Comparison of ENCODE assay signal across 8 mouse cellular contexts in genomic region chr3:61363989-61364660, GRCm38 (mm10). TPM values are rescaled to one million over a fixed set of nuclear protein-coding genes. Genes with fewer than 3 reads are reported as not detected.
DNase-seq lines count a peak whose midpoint lies in the region; ATAC-seq and TF ChIP-seq lines count a peak whose summit lies in the region.

No protein-coding gene starts in this region.

- WGBS in heart, embryonic 14.5 days = 1% methylated on average over 51 of the region's 51 CpGs
- under 1% methylated on average over 50 of the region's 51 CpGs for WGBS in liver, embryonic 11.5 days

- H3K27me3 ChIP-seq in heart, embryonic 14.5 days (ENCODE audit: control insufficient read depth, insufficient read depth, low read length) = no peaks in the 10 kb centered on the region
- H3K27me3 ChIP-seq in liver, embryonic 11.5 days (replicated peaks; ENCODE audit: control insufficient read depth, insufficient read depth, low read length) = no peaks in the 10 kb centered on the region
- no peaks in the 10 kb centered on the region for H3K27me3 ChIP-seq in myocyte (ENCODE audit: control insufficient read depth, insufficient read depth, insufficient read length)

- H3K9me3 ChIP-seq in heart, embryonic 14.5 days (ENCODE audit: control insufficient read depth, low read length) = no peaks in the 10 kb centered on the region
- H3K9me3 ChIP-seq in liver, embryonic 11.5 days (ENCODE audit: control insufficient read depth, low read length) = no peaks in the 10 kb centered on the region

- peak; percentile 90 for ATAC-seq in heart, embryonic 14.5 days (ENCODE audit: insufficient number of reproducible peaks, insufficient read depth, low FRiP score, low read depth)
- peak; percentile 88 for ATAC-seq in liver, embryonic 11.5 days (replicated peaks; ENCODE audit: low FRiP score)

- peak overlapping the region; percentile 65 to 87 for H3K4me3 ChIP-seq in heart, embryonic 14.5 days (ENCODE audit: control insufficient read depth in 1 of 2, insufficient read depth in 1 of 2, low read depth in 1 of 2, low read length in 2 of 2)
- peak overlapping the region; percentile 90 for H3K4me3 ChIP-seq in liver, embryonic 11.5 days (ENCODE audit: low read depth, low read length)
- peak overlapping the region; percentile 99 for H3K4me3 ChIP-seq in myocyte

- peak overlapping the region; percentile 91 to 96 for H3K27ac ChIP-seq in heart, embryonic 14.5 days (replicated peaks in 1 of 2; ENCODE audit: control insufficient read depth in 1 of 2, insufficient read depth in 1 of 2, low read depth in 2 of 2, low read length in 2 of 2)
- H3K27ac ChIP-seq in liver, embryonic 11.5 days (ENCODE audit: low read depth, low read length) = peak overlapping the region; percentile 80

- peak overlapping the region; percentile 88 for H3K9ac ChIP-seq in heart, embryonic 14.5 days (ENCODE audit: low read length)
- peak overlapping the region; percentile 82 for H3K9ac ChIP-seq in liver, embryonic 11.5 days (ENCODE audit: low read depth, low read length)

- peaks cover 2 to 15% of the 10 kb centered on the region in 2 experiments; a peak in 2 of 4 replicates for H3K4me1 ChIP-seq in heart, embryonic 14.5 days (ENCODE audit: control insufficient read depth in 2 of 2, insufficient read depth in 2 of 2, low read length in 2 of 2)
- peaks cover 10% of the 10 kb centered on the region for H3K4me1 ChIP-seq in liver, embryonic 11.5 days (replicated peaks; ENCODE audit: control insufficient read depth, insufficient read depth, low read length)

- H3ac ChIP-seq in myocyte (ENCODE audit: control insufficient read depth, insufficient read length) = peak overlapping the region; percentile 60

- DNase-seq in CD4-positive, CD25-positive, alpha-beta regulatory T cell, adult 2 months (ENCODE audit: low read depth, low spot score) = peak; percentile 98
- peak; percentile 75 for DNase-seq in c-Kit-negative CD71-positive TER-119-positive erythroid progenitor cells, embryonic 14.5 days (ENCODE audit: low read depth, low spot score)
- DNase-seq in fibroblast of lung, adult 2 months (ENCODE audit: low read depth) = peak; percentile 79
- DNase-seq in kidney, postnatal 10 days = peak; percentile 98
- DNase-seq in liver, embryonic 11.5 days (ENCODE audit: low spot score) = peak; percentile 95
- DNase-seq in spleen, postnatal 4 days (ENCODE audit: low spot score in 2 of 2) = peak; percentile 93 to 97

- peaks cover 43% of the 10 kb centered on the region for H3K79me2 ChIP-seq in myocyte (ENCODE audit: control insufficient read depth, insufficient read depth)

- peak; percentile 99 for TF ChIP-seq POLR2A in myocyte (IDR thresholded peaks at IDR 0.05; ENCODE audit: insufficient read length, low read depth)

- peak overlapping the region; percentile 79 for H3K4me2 ChIP-seq in heart, embryonic 14.5 days (ENCODE audit: low read length)
- peak overlapping the region; percentile 98 for H3K4me2 ChIP-seq in liver, embryonic 11.5 days
- peak overlapping the region; percentile 84 for H3K4me2 ChIP-seq in myocyte (ENCODE audit: low read depth)

- 0 out of 2 replicates have a peak, but pooled peaks cover 3% of the 10 kb centered on the region for H3K36me3 ChIP-seq in heart, embryonic 14.5 days (ENCODE audit: control insufficient read depth, insufficient read depth, low read length)
- no peaks in the 10 kb centered on the region for H3K36me3 ChIP-seq in liver, embryonic 11.5 days (ENCODE audit: control insufficient read depth, insufficient read depth, low read length)
- no peaks in the 10 kb centered on the region for H3K36me3 ChIP-seq in myocyte (ENCODE audit: control insufficient read depth, insufficient read depth)

TF ChIP-seq in myocyte, 11 proteins besides CTCF, POLR2A, EP300 and RAD21:
- TF ChIP-seq E2F4 (IDR thresholded peaks at IDR 0.05; ENCODE audit: insufficient read depth) = peak; percentile 85
- TF ChIP-seq TCF3 (IDR thresholded peaks at IDR 0.05; ENCODE audit: insufficient read length, low read depth) = no peak
- TF ChIP-seq MYOG (IDR thresholded peaks at IDR 0.05; ENCODE audit: control insufficient read depth in 1 of 3, insufficient read depth in 1 of 3, insufficient read length in 2 of 3, low read depth in 2 of 3) = peak in 2 of 3 experiments; percentile 61
- peak in 1 of 3 experiments; percentile 62 for TF ChIP-seq MYOD1 (IDR thresholded peaks at IDR 0.05; ENCODE audit: control insufficient read depth in 1 of 3, insufficient read length in 2 of 3, low read depth in 2 of 3)
- no peak for TF ChIP-seq CEBPB (IDR thresholded peaks at IDR 0.05; ENCODE audit: insufficient read depth, poor library complexity, severe bottlenecking)
- no peak for TF ChIP-seq TCF12 (IDR thresholded peaks at IDR 0.05; ENCODE audit: insufficient read depth, poor library complexity, severe bottlenecking)
- no peak for TF ChIP-seq MAX (IDR thresholded peaks at IDR 0.05; ENCODE audit: low read depth)
- no peak for TF ChIP-seq USF1 (IDR thresholded peaks at IDR 0.05; ENCODE audit: low read depth)
- TF ChIP-seq REST (IDR thresholded peaks at IDR 0.05; ENCODE audit: insufficient read depth, insufficient read length) = peak; percentile 52
- peak; percentile 98 for TF ChIP-seq POLR2AphosphoS2 (IDR thresholded peaks at IDR 0.05; ENCODE audit: insufficient read length, low read depth)
- TF ChIP-seq SRF (IDR thresholded peaks at IDR 0.05; ENCODE audit: control insufficient read depth, insufficient read length, low read depth) = peak; percentile 55

RNA-seq across cellular contexts. Expression of gene B430305J03Rik, which starts 1.6 kb away (rescaled TPM):
- polyA plus RNA-seq in heart, embryonic 14.5 days (2014; fragmentation: Nextera tagmentation; extraction: Ambion mirVana) = not detected in 2 replicates
- not detected in 2 replicates for polyA plus RNA-seq in liver, embryonic 11.5 days (2014; fragmentation: Nextera tagmentation; extraction: Ambion mirVana)
- polyA plus RNA-seq in myocyte (2012; fragmentation: generic; extraction: Trizol) = 2.4 TPM

RNA-seq across cellular contexts. Expression of gene Rap2b, which starts 2.7 kb away (rescaled TPM):
- 7.5 and 7.8 TPM in 2 replicates for polyA plus RNA-seq in heart, embryonic 14.5 days (2014; fragmentation: Nextera tagmentation; extraction: Ambion mirVana)
- polyA plus RNA-seq in liver, embryonic 11.5 days (2014; fragmentation: Nextera tagmentation; extraction: Ambion mirVana) = 7.2 and 7.5 TPM in 2 replicates
- 4.2 TPM for polyA plus RNA-seq in myocyte (2012; fragmentation: generic; extraction: Trizol)

Comparison
In these comparisons a context has a peak if more than half of its experiments do, and no peak if none do; other contexts are left out.
1. Peak in every context shown above with its lines: DNase-seq, ATAC-seq, H3K4me3 ChIP-seq and H3K27ac ChIP-seq.